Mouse (Mus musculus) thymus, adult 2 months (tissue): Measurements from ENCODE around the gene Pusl1. TPM values are rescaled to one million over a fixed set of nuclear protein-coding genes. Genes with fewer than 3 reads are reported as not detected.

Experiments
- DNase-seq: peaks from one replicate; pipeline ENCODE4 v3.0.0; 2021
- H3K27ac ChIP-seq: fragments of 200-500 bp; 2 replicates; pipeline ENCODE4 v1.5.1; 2012; ENCODE audit warnings: low read length, control low read depth; ENCODE audit not compliant: control insufficient read depth, insufficient read depth
- H3K27me3 ChIP-seq: fragments of 200-500 bp; 2 replicates; pipeline ENCODE4 v1.6.1; 2012; ENCODE audit warnings: mild to moderate bottlenecking, low read length, moderate library complexity, mixed read lengths; ENCODE audit not compliant: control insufficient read depth, insufficient read depth
- H3K36me3 ChIP-seq: fragments of 200-500 bp; 2 replicates; pipeline ENCODE4 v1.6.1; 2012; ENCODE audit warnings: mild to moderate bottlenecking, low read length, moderate library complexity; ENCODE audit not compliant: control insufficient read depth, insufficient read depth
- H3K4me1 ChIP-seq: fragments of 200-500 bp; replicated peaks from 2 replicates; pipeline ENCODE4 v1.6.1; 2012; ENCODE audit warnings: low read length; ENCODE audit not compliant: control insufficient read depth, insufficient read depth
- H3K4me3 ChIP-seq: fragments of 200-500 bp; 2 replicates; pipeline ENCODE4 v1.5.1; 2012; ENCODE audit warnings: mild to moderate bottlenecking, low read length, control low read depth, moderate library complexity; ENCODE audit not compliant: control insufficient read depth, insufficient read depth
- CTCF ChIP-seq: fragments of 200-500 bp; IDR thresholded peaks from 2 replicates; pipeline ENCODE4 v1.5.1; 2012; ENCODE audit warnings: mild to moderate bottlenecking, control low read depth, low read length, moderate library complexity, borderline replicate concordance; ENCODE audit not compliant: control insufficient read depth, poor library complexity, insufficient read depth; ENCODE audit errors: extremely low read depth
- POLR2A ChIP-seq: fragments of 200-500 bp; IDR thresholded peaks from 2 replicates; pipeline ENCODE4 v1.6.1; 2012; ENCODE audit warnings: mild to moderate bottlenecking, low read length, control low read depth, moderate library complexity; ENCODE audit not compliant: control insufficient read depth, poor library complexity, insufficient read depth; ENCODE audit errors: extremely low read depth
- WGBS: fragments of 180-500 bp; shearing (Covaris S2); methylation state at CpG from one replicate; pipeline ENCODE4 v1.1.7; 2018; 5-methylcytosine and 5-hydroxymethylcytosine counted together
- polyA plus RNA-seq: library from polyadenylated mRNA; depleted of rRNA; stranded (reverse); fragments of >200 nt; gene quantifications from 2 replicates; pipeline ENCODE4 v1.2.3, GENCODE M21; 2012

Pusl1 gene
- polyA plus RNA-seq, 1 experiment, result 91.1 TPM

DNA sequence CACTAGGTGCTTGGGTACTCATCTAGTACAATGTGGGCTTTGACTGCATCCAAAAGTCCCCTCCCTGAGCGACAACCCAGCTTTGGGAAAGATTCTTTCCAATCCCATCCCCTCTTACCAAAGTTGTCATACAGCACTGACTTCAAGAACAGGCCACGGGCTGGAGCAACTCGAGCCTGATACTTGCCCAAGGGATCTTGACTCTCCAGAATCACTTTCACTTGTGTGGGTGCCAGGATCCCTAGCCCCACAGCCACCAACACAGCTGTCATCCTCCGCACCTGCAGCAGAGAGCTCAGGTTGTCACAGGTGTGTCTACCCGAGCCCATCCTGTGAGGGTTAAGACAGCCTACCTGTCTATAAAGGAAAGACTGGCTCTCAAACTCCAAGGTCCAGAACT is 2.3 kb downstream of the Pusl1 start:
- H3K4me1 ChIP-seq, result peaks cover 26% of the 10 kb centered on the region
- no peak for TF ChIP-seq CTCF
- no peak for TF ChIP-seq POLR2A
- H3K27ac ChIP-seq, result no peak overlapping the region
- H3K4me3 ChIP-seq, result no peak overlapping the region
- no peaks in the 10 kb centered on the region for H3K27me3 ChIP-seq
- WGBS, result 86% methylated on average over 5 of the region's 5 CpGs
- peaks cover 35% of the 10 kb centered on the region for H3K36me3 ChIP-seq
- DNase-seq, result no peak

DNA sequence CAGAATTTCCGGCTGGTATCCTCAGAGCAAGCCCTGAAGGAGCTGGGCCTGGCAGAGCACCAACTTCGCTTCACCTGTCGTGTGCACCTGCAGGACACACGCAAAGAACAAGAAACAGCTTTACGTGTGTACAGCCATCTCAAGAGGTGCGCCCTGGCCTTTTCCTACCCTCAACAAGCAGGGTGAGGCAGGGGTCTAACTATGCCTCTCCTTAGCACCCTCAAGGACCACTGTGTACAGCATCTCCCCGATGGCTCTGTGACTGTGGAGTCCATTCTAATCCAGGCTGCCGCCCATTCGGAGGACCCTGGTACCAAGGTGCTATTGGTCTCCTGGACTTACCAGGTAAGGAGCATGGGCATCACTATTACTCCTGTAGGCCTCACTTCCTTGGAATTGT is 3.4 kb downstream of the Pusl1 start:
- no peak for DNase-seq
- H3K27ac ChIP-seq, result no peak overlapping the region
- H3K4me3 ChIP-seq, result no peak overlapping the region
- over 99% methylated on average over 9 of the region's 9 CpGs for WGBS
- H3K4me1 ChIP-seq, result peaks cover 15% of the 10 kb centered on the region
- H3K27me3 ChIP-seq, result no peaks in the 10 kb centered on the region
- TF ChIP-seq POLR2A, result no peak
- TF ChIP-seq CTCF, result no peak
- H3K36me3 ChIP-seq, result peaks cover 40% of the 10 kb centered on the region

DNA sequence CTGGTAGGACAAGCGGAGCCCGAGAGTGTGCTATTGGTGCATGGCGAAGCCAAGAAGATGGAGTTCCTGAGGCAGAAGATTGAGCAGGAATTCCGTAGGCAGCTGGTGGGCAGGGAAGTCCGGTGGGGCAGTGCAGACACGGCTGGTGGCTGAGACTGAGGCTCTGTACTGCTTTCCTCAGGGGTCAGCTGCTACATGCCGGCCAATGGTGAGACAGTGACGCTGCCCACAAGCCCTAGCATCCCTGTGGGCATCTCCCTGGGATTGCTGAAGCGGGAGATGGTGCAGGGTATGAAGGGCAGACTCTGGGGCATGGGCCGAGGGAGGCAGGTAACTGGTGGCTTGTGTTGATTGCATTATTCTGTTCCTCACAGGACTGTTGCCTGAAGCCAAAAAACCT is 3.9 kb downstream of the Pusl1 start:
- H3K36me3 ChIP-seq, result peaks cover 40% of the 10 kb centered on the region
- H3K4me1 ChIP-seq, result peaks cover 11% of the 10 kb centered on the region
- no peak for TF ChIP-seq CTCF
- TF ChIP-seq POLR2A, result no peak
- 98% methylated on average over 10 of the region's 10 CpGs for WGBS
- H3K4me3 ChIP-seq, result no peak overlapping the region
- no peaks in the 10 kb centered on the region for H3K27me3 ChIP-seq
- no peak for DNase-seq
- H3K27ac ChIP-seq, result no peak overlapping the region

- 98% methylated on average over 5 of the region's 5 CpGs for WGBS
- no peak for DNase-seq
- H3K27ac ChIP-seq, result no peak overlapping the region
- H3K36me3 ChIP-seq, result peaks cover 40% of the 10 kb centered on the region
- peaks cover 7% of the 10 kb centered on the region for H3K4me1 ChIP-seq
- TF ChIP-seq CTCF (no peak), POLR2A (no peak)
- no peak overlapping the region for H3K4me3 ChIP-seq
- H3K27me3 ChIP-seq, result no peaks in the 10 kb centered on the region
Measured at GRCm38 (mm10) chr4:155886330-155886729, 5.3 kb downstream of the Pusl1 start.

- 93% methylated on average over 3 of the region's 3 CpGs for WGBS
- H3K4me3 ChIP-seq, result no peak overlapping the region
- no peak overlapping the region for H3K27ac ChIP-seq
- no peak for DNase-seq
- TF ChIP-seq POLR2A (no peak), CTCF (no peak)
- H3K36me3 ChIP-seq, result peaks cover 42% of the 10 kb centered on the region
- H3K27me3 ChIP-seq, result no peaks in the 10 kb centered on the region
- no peaks in the 10 kb centered on the region for H3K4me1 ChIP-seq
Measured at GRCm38 (mm10) chr4:155883587-155883986, 8.0 kb downstream of the Pusl1 start.

- no peak for TF ChIP-seq POLR2A
- no peak for TF ChIP-seq CTCF
- Histone ChIP-seq H3K4me1 (peaks cover 13% of the 10 kb centered on the region), H3K36me3 (peaks cover 33% of the 10 kb centered on the region), H3K4me3 (no peak overlapping the region), H3K27ac (no peak overlapping the region), H3K27me3 (no peaks in the 10 kb centered on the region)
- WGBS, result 96% methylated on average over 7 of the region's 7 CpGs
- no peak for DNase-seq
Measured at GRCm38 (mm10) chr4:155871404-155871803, 20.2 kb downstream of the Pusl1 start.
